Mouse (Mus musculus) bone marrow macrophage, adult 2 months (primary cell): ENCODE results near the gene Bst1.

ENCODE experiments used
- CTCF ChIP-seq: IDR thresholded peaks from 2 replicates; pipeline ENCODE4 v1.5.1; 2012; ENCODE audit warnings: low read depth, mild to moderate bottlenecking, low read length, moderate library complexity
- POLR2A ChIP-seq: IDR thresholded peaks from 2 replicates; pipeline ENCODE4 v1.6.1; 2012; ENCODE audit warnings: mild to moderate bottlenecking, low read depth, low read length, borderline replicate concordance

DNA sequence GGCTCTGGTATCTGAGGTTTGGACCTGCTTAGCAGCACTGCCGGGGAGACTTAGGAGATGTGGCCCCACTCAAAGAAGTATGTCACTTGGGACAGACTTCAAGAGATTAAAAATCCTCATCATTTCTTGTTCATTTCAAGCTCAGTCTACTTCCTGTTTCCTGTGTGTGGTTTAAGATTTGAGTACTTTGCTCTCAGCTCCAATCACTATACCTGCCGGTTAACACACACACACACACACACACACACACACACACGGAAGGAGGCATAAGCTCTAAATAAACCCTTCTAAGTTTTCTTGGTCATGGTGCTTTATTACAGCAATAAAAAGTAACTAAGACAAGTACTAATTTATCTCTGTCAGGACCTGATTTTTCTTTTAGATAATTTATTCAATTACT is 47.1 kb upstream of the Bst1 start:
- no peak for TF ChIP-seq POLR2A
- no peak for TF ChIP-seq CTCF
